Mouse (Mus musculus) hindbrain, embryonic 12.5 days (tissue): ENCODE data around the gene Rem1. TPM values are rescaled to one million over a fixed set of nuclear protein-coding genes. Genes with fewer than 3 reads are reported as not detected.

Source experiments
- ATAC-seq: fragments of 200-750 bp; cut with Nextera tagmentation; 2 replicates; pipeline ENCODE4 v1.8.0; 2017; ENCODE audit warnings: moderate TSS enrichment; ENCODE audit not compliant: low FRiP score
- H3K27ac ChIP-seq: fragments of 300-500 bp; sonication (generic); 2 replicates; pipeline ENCODE4 v1.5.1; 2016; ENCODE audit warnings: mild to moderate bottlenecking
- H3K27me3 ChIP-seq: fragments of 300-500 bp; sonication (generic); 2 replicates; pipeline ENCODE4 v1.6.1; 2016; ENCODE audit warnings: mild to moderate bottlenecking
- H3K36me3 ChIP-seq: fragments of 300-500 bp; sonication (generic); 2 replicates; pipeline ENCODE4 v1.6.1; 2016; ENCODE audit warnings: mild to moderate bottlenecking
- H3K4me1 ChIP-seq: fragments of 300-500 bp; sonication (generic); 2 replicates; pipeline ENCODE4 v1.6.1; 2016
- H3K4me2 ChIP-seq: fragments of 300-500 bp; sonication (generic); replicated peaks from 2 replicates; pipeline ENCODE4 v1.6.1; 2016; ENCODE audit warnings: mild to moderate bottlenecking
- H3K4me3 ChIP-seq: fragments of 300-500 bp; sonication (generic); 2 replicates; pipeline ENCODE4 v1.5.1; 2016; ENCODE audit warnings: mild to moderate bottlenecking
- H3K9ac ChIP-seq: fragments of 300-500 bp; sonication (generic); 2 replicates; pipeline ENCODE4 v1.6.1; 2016; ENCODE audit warnings: mild to moderate bottlenecking, moderate library complexity
- H3K9me3 ChIP-seq: fragments of 300-500 bp; sonication (generic); replicated peaks from 2 replicates; pipeline ENCODE4 v1.6.1; 2016; ENCODE audit warnings: mild to moderate bottlenecking
- WGBS: fragments of 180-500 bp; shearing (Covaris S2); methylation state at CpG from one replicate; pipeline ENCODE4 v1.1.7; 2016; 5-methylcytosine and 5-hydroxymethylcytosine counted together
- polyA plus RNA-seq: library from polyadenylated mRNA; unstranded; fragments of >200 nt; fragmentation: Nextera tagmentation; extraction: Ambion mirVana; gene quantifications from 2 replicates; pipeline ENCODE4 v1.2.1, GENCODE M21; 2016

Rem1 gene
- polyA plus RNA-seq, 1 experiment from 2014 or later: 0.72 TPM

DNA sequence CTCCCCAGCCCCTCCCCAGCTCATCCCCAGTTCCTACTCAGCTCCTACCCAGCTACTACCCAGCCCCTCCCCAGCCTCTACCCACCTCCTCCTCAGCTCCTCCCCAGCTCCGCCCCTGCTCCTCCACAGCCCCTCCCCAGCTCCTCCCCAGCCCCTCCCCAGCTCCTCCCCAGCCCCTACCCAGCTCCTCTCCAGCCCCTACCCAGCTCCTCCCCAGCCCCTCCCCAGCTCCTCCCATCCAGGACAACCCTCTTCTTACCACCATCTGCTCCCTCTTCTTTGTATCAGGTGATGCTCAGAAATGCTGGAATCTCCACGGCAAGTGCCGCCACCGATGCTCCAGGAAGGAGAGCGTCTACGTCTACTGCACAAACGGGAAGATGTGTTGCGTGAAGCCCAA is 14.6 kb upstream of the Rem1 start:
- 36% methylated on average over 7 of the region's 8 CpGs for WGBS
- Histone ChIP-seq H3K36me3 (no peaks in the 10 kb centered on the region), H3K27me3 (no peaks in the 10 kb centered on the region), H3K4me1 (no peaks in the 10 kb centered on the region), H3K27ac (no peak overlapping the region), H3K9me3 (no peaks in the 10 kb centered on the region), H3K9ac (no peak overlapping the region), H3K4me2 (no peak overlapping the region), H3K4me3 (no peak overlapping the region)
- ATAC-seq: no peak

DNA sequence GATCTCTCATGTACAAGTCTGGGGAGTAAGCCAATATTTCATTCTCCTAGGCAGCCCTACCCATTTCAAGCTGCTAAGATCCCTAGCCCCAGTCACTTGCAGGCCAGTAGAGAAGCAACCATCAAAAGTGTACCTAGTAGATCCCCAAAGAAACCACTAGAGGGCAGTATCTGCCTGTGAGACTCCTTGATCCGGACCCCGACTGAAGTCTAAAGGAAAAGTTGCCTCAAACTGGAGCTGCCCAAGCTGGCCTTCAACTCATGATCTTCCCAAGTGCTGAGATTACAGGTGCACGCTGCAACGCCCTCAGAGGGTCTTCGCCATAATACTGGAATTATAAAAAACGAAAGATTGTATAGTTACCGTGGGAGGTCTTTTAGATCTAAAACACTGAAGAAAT is 11.2 kb upstream of the Rem1 start:
- no peaks in the 10 kb centered on the region for H3K27me3 ChIP-seq
- no peak overlapping the region for H3K4me2 ChIP-seq
- no peak overlapping the region for H3K9ac ChIP-seq
- ATAC-seq: 0 out of 2 replicates have a peak, but pooled peaks have one; percentile 26
- no peak overlapping the region for H3K4me3 ChIP-seq
- no peaks in the 10 kb centered on the region for H3K4me1 ChIP-seq
- no peaks in the 10 kb centered on the region for H3K9me3 ChIP-seq
- WGBS: 9% methylated on average over 7 of the region's 7 CpGs
- no peaks in the 10 kb centered on the region for H3K36me3 ChIP-seq
- H3K27ac ChIP-seq: no peak overlapping the region

GRCm38 (mm10) chr2:152616470-152616869 is 10.3 kb upstream of the Rem1 start:
- Histone ChIP-seq H3K4me2 (no peak overlapping the region), H3K4me3 (no peak overlapping the region), H3K36me3 (no peaks in the 10 kb centered on the region), H3K9ac (no peak overlapping the region), H3K4me1 (no peaks in the 10 kb centered on the region), H3K27me3 (no peaks in the 10 kb centered on the region), H3K9me3 (no peaks in the 10 kb centered on the region), H3K27ac (no peak overlapping the region)
- ATAC-seq: no peak
- 83% methylated on average over 6 of the region's 6 CpGs for WGBS

- H3K4me3 ChIP-seq: no peak overlapping the region
- H3K4me2 ChIP-seq: no peak overlapping the region
- no peak for ATAC-seq
- H3K36me3 ChIP-seq: no peaks in the 10 kb centered on the region
- 58% methylated on average over 5 of the region's 5 CpGs for WGBS
- no peaks in the 10 kb centered on the region for H3K27me3 ChIP-seq
- no peak overlapping the region for H3K9ac ChIP-seq
- H3K9me3 ChIP-seq: no peaks in the 10 kb centered on the region
- H3K4me1 ChIP-seq: no peaks in the 10 kb centered on the region
- H3K27ac ChIP-seq: no peak overlapping the region
Measured at GRCm38 (mm10) chr2:152617374-152617773, 9.4 kb upstream of the Rem1 start.

DNA sequence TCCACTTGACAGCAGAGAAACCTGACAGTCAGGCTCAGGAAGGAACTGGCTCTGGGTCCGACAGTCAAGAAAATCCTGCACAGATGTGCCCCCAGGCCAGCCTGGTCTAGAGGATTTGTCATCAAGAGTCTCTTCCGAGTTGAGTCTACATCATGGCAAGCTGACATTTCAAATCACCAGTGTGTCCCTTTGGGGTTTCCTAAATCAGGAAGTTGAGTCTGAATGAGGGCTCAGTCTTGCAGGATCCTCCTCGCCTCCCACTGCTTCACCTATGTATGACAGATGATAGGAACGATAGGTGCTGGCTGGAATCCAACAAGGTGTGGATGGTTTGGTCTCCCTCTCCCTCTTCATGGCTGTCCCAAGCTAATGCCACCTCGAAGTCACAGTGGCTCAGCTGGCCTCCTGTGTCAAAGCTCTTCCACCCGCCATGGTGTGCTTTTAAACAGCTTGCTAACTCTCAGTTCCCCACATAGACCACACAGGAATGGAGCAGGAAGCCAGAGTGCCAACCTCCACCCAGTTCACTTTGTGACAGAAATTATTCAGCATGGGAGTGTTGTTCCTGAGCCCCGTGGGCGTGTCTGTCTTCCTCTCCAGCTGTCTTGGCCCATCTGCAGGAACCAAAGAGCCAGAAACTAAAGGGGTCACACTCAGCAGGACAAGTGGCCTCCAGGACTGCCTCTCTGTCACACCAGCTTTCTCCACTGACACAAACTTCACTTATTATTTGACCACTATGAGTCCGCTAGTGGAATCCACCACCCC is 6.2 kb upstream of the Rem1 start:
- Histone ChIP-seq H3K9me3 (no peaks in the 10 kb centered on the region), H3K9ac (no peak overlapping the region), H3K4me3 (no peak overlapping the region), H3K27me3 (peaks cover 12% of the 10 kb centered on the region), H3K36me3 (no peaks in the 10 kb centered on the region), H3K4me1 (peaks cover 5% of the 10 kb centered on the region), H3K4me2 (no peak overlapping the region), H3K27ac (no peak overlapping the region)
- no peak for ATAC-seq
- WGBS: 68% methylated on average over 9 of the region's 9 CpGs

DNA sequence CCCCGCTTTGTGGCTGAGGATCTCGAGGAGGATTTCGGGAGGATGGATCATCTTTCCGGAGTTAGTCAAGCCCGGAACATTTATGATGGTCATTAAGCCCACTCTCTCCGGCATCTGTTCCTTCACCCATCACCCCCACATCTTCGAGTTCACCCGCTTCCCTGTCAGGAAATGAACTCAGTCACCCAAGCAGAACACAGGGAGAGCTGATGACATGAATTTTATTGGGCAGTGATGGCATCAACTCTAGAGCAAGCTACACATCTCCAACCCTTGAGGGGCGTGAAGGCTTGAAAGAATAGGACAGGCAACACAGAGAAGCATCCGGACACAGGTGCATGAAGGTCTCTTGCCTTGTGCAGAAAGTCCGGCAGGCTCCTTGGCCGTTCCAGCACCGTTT is 4.6 kb upstream of the Rem1 start:
- Histone ChIP-seq H3K27me3 (peaks cover 28% of the 10 kb centered on the region), H3K4me1 (peaks cover 14% of the 10 kb centered on the region), H3K36me3 (no peaks in the 10 kb centered on the region), H3K4me3 (no peak overlapping the region), H3K27ac (no peak overlapping the region), H3K9ac (no peak overlapping the region), H3K9me3 (no peaks in the 10 kb centered on the region), H3K4me2 (no peak overlapping the region)
- WGBS: 82% methylated on average over 13 of the region's 13 CpGs
- no peak for ATAC-seq

- Histone ChIP-seq H3K36me3 (no peaks in the 10 kb centered on the region), H3K4me1 (peaks cover 21% of the 10 kb centered on the region), H3K9ac (no peak within 1 kb of the TSS), H3K27me3 (peaks cover 36% of the 10 kb centered on the region), H3K27ac (no peak within 1 kb of the TSS), H3K4me3 (no peak within 1 kb of the TSS), H3K4me2 (no peak within 1 kb of the TSS), H3K9me3 (no peaks in the 10 kb centered on the region)
- 73% methylated on average over 7 of the region's 7 CpGs for WGBS
- no peak for ATAC-seq
Measured at GRCm38 (mm10) chr2:152622953-152623352, 3.8 kb upstream of the Rem1 start, which contains the start of gene Defb25. Defb25 (minus strand) TSS chr2:152623053.

DNA sequence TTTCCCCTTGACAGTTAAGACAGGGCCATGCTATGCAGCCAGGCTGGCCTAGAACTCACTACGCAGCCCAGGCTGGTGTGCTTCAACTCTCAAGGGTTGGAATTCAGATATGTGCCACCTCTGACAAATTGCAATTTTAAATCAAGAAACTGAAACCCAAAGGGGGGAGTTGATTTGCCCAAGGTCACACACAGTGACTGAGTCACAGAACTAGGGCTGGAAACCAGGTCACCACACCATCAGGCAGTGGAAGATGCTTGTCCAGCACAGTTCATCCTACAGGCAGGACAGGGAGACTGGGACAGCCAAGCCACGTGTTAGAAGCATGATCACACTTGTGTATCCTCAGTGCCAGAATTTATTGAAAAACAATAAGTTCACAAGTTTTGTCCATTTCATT is 2.2 kb upstream of the Rem1 start:
- Histone ChIP-seq H3K27me3 (peaks cover 52% of the 10 kb centered on the region), H3K9ac (no peak overlapping the region), H3K4me1 (peaks cover 22% of the 10 kb centered on the region), H3K9me3 (no peaks in the 10 kb centered on the region), H3K4me2 (no peak overlapping the region), H3K4me3 (no peak overlapping the region), H3K36me3 (no peaks in the 10 kb centered on the region), H3K27ac (no peak overlapping the region)
- ATAC-seq: no peak
- WGBS: 90% methylated on average over 2 of the region's 2 CpGs

DNA sequence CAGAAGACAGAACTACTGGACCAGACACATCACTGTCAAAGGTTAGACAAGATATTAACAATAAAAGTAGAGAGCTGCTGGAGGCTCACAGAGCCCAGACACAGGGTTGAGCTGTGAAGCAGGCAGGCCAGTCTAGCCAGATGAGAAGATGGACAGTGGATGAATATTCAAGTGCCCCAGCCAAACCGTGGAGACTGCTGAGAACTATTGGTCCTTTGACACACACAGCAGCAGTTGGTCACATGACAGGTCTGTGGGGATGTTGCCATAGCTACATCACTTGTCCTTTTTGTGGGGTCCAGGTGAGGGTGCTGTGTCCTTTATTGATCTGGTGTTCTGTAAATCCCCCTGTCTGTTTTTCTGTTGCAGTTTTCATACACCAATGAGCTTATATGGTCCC is 1.5 kb upstream of the Rem1 start:
- Histone ChIP-seq H3K4me2 (no peak overlapping the region), H3K4me3 (no peak overlapping the region), H3K27ac (no peak overlapping the region), H3K9ac (no peak overlapping the region), H3K36me3 (no peaks in the 10 kb centered on the region), H3K4me1 (peaks cover 22% of the 10 kb centered on the region), H3K27me3 (peaks cover 54% of the 10 kb centered on the region), H3K9me3 (no peaks in the 10 kb centered on the region)
- ATAC-seq: peak; percentile 56; the same call in 1 of the 2 replicates
- WGBS: 4% methylated on average over 1 of the region's 1 CpGs

GRCm38 (mm10) chr2:152628066-152628465 is 1.3 kb downstream of the Rem1 start:
- no peak for ATAC-seq
- Histone ChIP-seq H3K27me3 (peaks cover 54% of the 10 kb centered on the region), H3K36me3 (no peaks in the 10 kb centered on the region), H3K4me3 (no peak overlapping the region), H3K4me2 (no peak overlapping the region), H3K27ac (no peak overlapping the region), H3K4me1 (peaks cover 22% of the 10 kb centered on the region), H3K9me3 (no peaks in the 10 kb centered on the region), H3K9ac (no peak overlapping the region)
- 43% methylated on average over 17 of the region's 17 CpGs for WGBS

GRCm38 (mm10) chr2:152629239-152629638 is 2.5 kb downstream of the Rem1 start:
- H3K4me2 ChIP-seq: no peak overlapping the region
- peaks cover 22% of the 10 kb centered on the region for H3K4me1 ChIP-seq
- no peak overlapping the region for H3K4me3 ChIP-seq
- WGBS: 83% methylated on average over 3 of the region's 3 CpGs
- H3K36me3 ChIP-seq: no peaks in the 10 kb centered on the region
- H3K27me3 ChIP-seq: peaks cover 52% of the 10 kb centered on the region
- H3K9ac ChIP-seq: no peak overlapping the region
- ATAC-seq: no peak
- no peak overlapping the region for H3K27ac ChIP-seq
- H3K9me3 ChIP-seq: no peaks in the 10 kb centered on the region

GRCm38 (mm10) chr2:152629904-152630303 is 3.2 kb downstream of the Rem1 start:
- Histone ChIP-seq H3K9me3 (no peaks in the 10 kb centered on the region), H3K4me3 (no peak overlapping the region), H3K27ac (no peak overlapping the region), H3K9ac (no peak overlapping the region), H3K4me1 (peaks cover 22% of the 10 kb centered on the region), H3K36me3 (no peaks in the 10 kb centered on the region), H3K27me3 (peaks cover 49% of the 10 kb centered on the region), H3K4me2 (no peak overlapping the region)
- no peak for ATAC-seq
- WGBS: 91% methylated on average over 6 of the region's 6 CpGs

- H3K9ac ChIP-seq: no peak overlapping the region
Measured at GRCm38 (mm10) chr2:152633334-152633733, 6.6 kb downstream of the Rem1 start.

More at GRCm38 (mm10) chr2:152633334-152633733, 6.6 kb downstream of the Rem1 start:
- Histone ChIP-seq H3K4me1 (no peaks in the 10 kb centered on the region), H3K4me2 (peak overlapping the region; percentile 30), H3K27me3 (peaks cover 16% of the 10 kb centered on the region), H3K36me3 (no peaks in the 10 kb centered on the region), H3K9me3 (no peaks in the 10 kb centered on the region), H3K27ac (no peak overlapping the region), H3K4me3 (no peak overlapping the region)
- ATAC-seq: no peak
- WGBS: 56% methylated on average over 17 of the region's 17 CpGs
